Mouse (Mus musculus): ENCODE results near the gene Srd5a3.
A peak's percentile ranks its signal among the peaks of the same experiment; 100 is the strongest.

Gene Srd5a3

GRCm38 (mm10) chr5:76154434-76155165, 14.5 kb downstream of the Srd5a3 start:
- DNase-seq = peak; percentile 10

- no peak for DNase-seq
These were observed 19.5 kb downstream of the Srd5a3 start for GRCm38 (mm10) chr5:76159555-76159954.

GRCm38 (mm10) chr5:76160086-76160485, 20.0 kb downstream of the Srd5a3 start:
- DNase-seq = no peak

- DNase-seq = no peak
These were observed 21.4 kb downstream of the Srd5a3 start for GRCm38 (mm10) chr5:76161491-76161890.

- no peak for DNase-seq
These were observed 22.9 kb downstream of the Srd5a3 start for GRCm38 (mm10) chr5:76162926-76163325.

- DNase-seq = no peak
These were observed 23.8 kb downstream of the Srd5a3 start for GRCm38 (mm10) chr5:76163828-76164390.

GRCm38 (mm10) chr5:76164827-76165226, 24.8 kb downstream of the Srd5a3 start:
- no peak for DNase-seq

- DNase-seq = no peak
These were observed 30.5 kb downstream of the Srd5a3 start for GRCm38 (mm10) chr5:76170522-76170921.

GRCm38 (mm10) chr5:76171039-76171438, 31.0 kb downstream of the Srd5a3 start:
- no peak for DNase-seq

GRCm38 (mm10) chr5:76175051-76175450, 35.0 kb downstream of the Srd5a3 start:
- DNase-seq = no peak

GRCm38 (mm10) chr5:76176411-76176810, 36.3 kb downstream of the Srd5a3 start:
- no peak for DNase-seq

GRCm38 (mm10) chr5:76176841-76177240, 36.8 kb downstream of the Srd5a3 start:
- no peak for DNase-seq

- DNase-seq = no peak
These were observed 37.6 kb downstream of the Srd5a3 start for GRCm38 (mm10) chr5:76177664-76178063.

GRCm38 (mm10) chr5:76179171-76179570, 39.1 kb downstream of the Srd5a3 start:
- no peak for DNase-seq

GRCm38 (mm10) chr5:76179791-76180190, 39.7 kb downstream of the Srd5a3 start:
- DNase-seq = no peak

GRCm38 (mm10) chr5:76182326-76182725, 42.3 kb downstream of the Srd5a3 start:
- DNase-seq = no peak

- no peak for DNase-seq
These were observed 43.1 kb downstream of the Srd5a3 start for GRCm38 (mm10) chr5:76183043-76183749.

GRCm38 (mm10) chr5:76183750-76184261, 43.7 kb downstream of the Srd5a3 start, which contains the start of gene Tmem165:
Gene Tmem165 (plus strand): TSS chr5:76183880.
- DNase-seq = peak; percentile 96

- peak; percentile 75 for DNase-seq
These were observed 44.4 kb downstream of the Srd5a3 start for GRCm38 (mm10) chr5:76184286-76185080.

- DNase-seq = no peak
These were observed 47.8 kb downstream of the Srd5a3 start for GRCm38 (mm10) chr5:76187885-76188284.

- no peak for DNase-seq
These were observed 50.5 kb downstream of the Srd5a3 start for GRCm38 (mm10) chr5:76190609-76191008.

GRCm38 (mm10) chr5:76193075-76193474, 53.0 kb downstream of the Srd5a3 start:
- DNase-seq = no peak

All from kidney, adult 18-20 months (tissue).